Mouse (Mus musculus) myocyte (in vitro differentiated cells): ENCODE results near the gene Ccng1.

Experiments used
- CEBPB ChIP-seq: IDR thresholded peaks from 2 replicates; pipeline ENCODE4 v1.6.1; 2011; ENCODE audit warnings: mild to moderate bottlenecking, moderate library complexity; ENCODE audit not compliant: poor library complexity, insufficient read depth, severe bottlenecking
- MAX ChIP-seq: IDR thresholded peaks from one replicate; pipeline ENCODE4 v1.6.1; 2011; ENCODE audit warnings: low read depth, mild to moderate bottlenecking, control low read depth
- MYOD1 ChIP-seq, 3 experiments: IDR thresholded peaks; one replicate each; pipeline ENCODE4 v1.6.1; 2011; ENCODE audit warnings: control low read depth in 2 of 3, low read depth in 2 of 3, mild to moderate bottlenecking in 2 of 3, moderate library complexity in 1 of 3; ENCODE audit not compliant: insufficient read length in 2 of 3, control insufficient read depth in 1 of 3
- POLR2A ChIP-seq: IDR thresholded peaks from one replicate; pipeline ENCODE4 v1.6.1; 2011; ENCODE audit warnings: low read depth, mild to moderate bottlenecking, control low read depth, moderate library complexity; ENCODE audit not compliant: insufficient read length
- POLR2AphosphoS2 ChIP-seq: IDR thresholded peaks from one replicate; pipeline ENCODE4 v1.6.1; 2011; ENCODE audit warnings: low read depth, control low read depth; ENCODE audit not compliant: insufficient read length

DNA sequence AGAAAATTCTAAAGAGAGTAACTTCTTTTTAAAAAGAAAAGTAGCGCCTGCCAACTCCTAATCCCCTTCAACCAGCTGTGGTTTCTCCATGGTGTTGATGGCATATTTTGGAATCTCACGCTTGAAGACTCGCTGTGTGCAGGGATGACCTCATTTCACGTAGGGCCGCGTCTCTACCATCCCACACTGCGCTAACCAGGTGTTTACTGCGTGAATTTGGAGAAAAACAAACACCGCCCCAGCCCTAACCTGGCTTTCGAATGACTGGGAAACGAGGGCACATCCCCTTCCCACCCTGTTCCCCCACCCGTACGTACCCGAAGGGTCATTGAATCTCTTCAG, 22.1 kb downstream of the Ccng1 start:
- no peak for TF ChIP-seq MAX
- no peak for TF ChIP-seq POLR2A
- TF ChIP-seq MYOD1 (IDR thresholded peaks at IDR 0.05; ENCODE audit: control insufficient read depth in 1 of 3, insufficient read length in 2 of 3, low read depth in 2 of 3) = no peak
- TF ChIP-seq POLR2AphosphoS2 = no peak
- TF ChIP-seq CEBPB = no peak
